Mouse (Mus musculus) layer of hippocampus, adult 6 months (tissue): ENCODE results near the gene Hmg20b. TPM values are rescaled to one million over a fixed set of nuclear protein-coding genes. Genes with fewer than 3 reads are reported as not detected.
A peak's percentile ranks its signal among the peaks of the same experiment; 100 is the strongest.

Experiments used
- long read RNA-seq, 2 experiments: library from polyadenylated mRNA; unstranded; transcript quantifications; one replicate each; pipeline ENCODE4 v2.0.0; 2019 to 2020
- microRNA-seq: library from miRNA; unstranded; fragments of <30 nt; microRNA quantifications from one replicate; pipeline ENCODE4 v1.2.0, GENCODE M21; 2020
- polyA plus RNA-seq: library from polyadenylated mRNA; unstranded; fragments of <200 nt; fragmentation: Nextera tagmentation; gene quantifications from 2 replicates; pipeline ENCODE4 v1.2.3, GENCODE M21; 2021

The Hmg20b gene
- polyA plus RNA-seq, result 28.5 TPM in 2 replicates
- long read RNA-seq, experiment 1, transcript Hmg20b-201 (9 exons, 1,621 nt), result minor isoform, 13 of 64 reads
- long read RNA-seq, experiment 1, transcript Hmg20b-202 (10 exons, 1,463 nt), result major isoform, 20 of 64 reads
- long read RNA-seq, experiment 1, partial matches to known transcripts, result 24 of 64 reads
- long read RNA-seq, experiment 1, other reads (novel, unspliced or antisense), result 5 of 64 reads
- long read RNA-seq, experiment 2, transcript Hmg20b-203 (10 exons, 1,540 nt), result minor isoform, 7 of 106 reads
- long read RNA-seq, experiment 2, transcript Hmg20b-201 (9 exons, 1,621 nt), result minor isoform, 28 of 106 reads
- long read RNA-seq, experiment 2, transcript Hmg20b-202 (10 exons, 1,463 nt), result major isoform, 55 of 106 reads
- long read RNA-seq, experiment 2, partial matches to known transcripts, result 2 of 106 reads
- long read RNA-seq, experiment 2, other reads (novel, unspliced or antisense), result 14 of 106 reads

DNA sequence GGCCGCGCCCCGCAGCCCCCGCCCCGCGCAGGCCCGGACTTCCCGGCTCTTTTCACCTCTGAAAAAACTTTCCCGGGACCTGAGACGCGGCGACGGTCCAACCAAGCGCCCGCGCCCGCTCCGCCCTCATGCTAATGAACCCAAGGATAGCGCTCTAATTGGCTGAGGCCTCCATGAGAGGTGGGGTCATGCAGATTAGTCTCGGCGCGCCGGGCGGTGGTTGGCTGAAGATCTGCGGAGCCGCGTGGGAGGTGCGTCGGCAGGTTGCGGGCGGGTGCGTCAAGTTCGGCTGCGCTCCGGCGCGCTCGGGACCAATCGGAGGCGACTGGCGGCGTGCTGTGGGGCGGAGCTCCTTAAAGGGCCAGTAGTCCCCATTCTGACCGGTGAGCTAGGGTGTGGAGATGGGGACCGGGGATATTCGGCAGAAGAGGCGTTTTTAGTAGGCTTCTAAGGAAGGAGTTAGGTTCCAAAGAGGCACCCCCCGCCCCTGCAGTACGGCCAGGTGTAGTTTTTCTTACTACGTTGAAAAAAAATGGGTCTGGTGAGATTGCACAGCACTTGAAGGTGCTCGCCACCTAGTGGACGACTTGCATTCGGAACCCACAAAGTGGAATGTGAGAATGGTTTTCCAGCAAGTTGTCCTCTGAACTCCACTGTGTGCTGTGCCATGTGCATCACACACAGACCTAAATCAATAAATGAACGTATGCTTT lies at the start of gene Hmg20b:
Gene Hmg20b (minus strand): TSS at position 130 of the 713 bp plus-strand sequence.

DNA sequence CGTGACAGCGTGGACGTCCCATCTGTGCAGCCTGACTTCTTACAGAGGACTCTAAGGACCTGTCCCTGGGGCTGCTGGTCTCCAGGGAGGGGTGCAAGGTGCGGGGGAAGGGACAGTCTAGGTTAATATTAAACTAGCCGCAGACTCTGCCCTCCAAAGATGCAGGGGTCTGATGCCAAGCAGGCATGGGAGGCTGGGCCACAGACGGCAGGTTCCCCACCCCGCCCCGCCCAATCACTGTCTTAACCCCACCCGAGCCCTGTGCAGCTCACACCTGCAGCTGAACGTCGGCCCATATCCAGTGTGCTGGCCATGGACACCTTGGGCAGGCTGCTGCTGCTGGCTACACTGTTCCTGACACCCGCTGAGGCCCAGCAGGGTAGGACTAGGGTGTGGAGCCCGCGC lies 42.5 kb upstream of the Hmg20b start, which contains the start of gene Smim24:
Gene Smim24 (plus strand): TSS at position 271 of the 405 bp plus-strand sequence.

DNA sequence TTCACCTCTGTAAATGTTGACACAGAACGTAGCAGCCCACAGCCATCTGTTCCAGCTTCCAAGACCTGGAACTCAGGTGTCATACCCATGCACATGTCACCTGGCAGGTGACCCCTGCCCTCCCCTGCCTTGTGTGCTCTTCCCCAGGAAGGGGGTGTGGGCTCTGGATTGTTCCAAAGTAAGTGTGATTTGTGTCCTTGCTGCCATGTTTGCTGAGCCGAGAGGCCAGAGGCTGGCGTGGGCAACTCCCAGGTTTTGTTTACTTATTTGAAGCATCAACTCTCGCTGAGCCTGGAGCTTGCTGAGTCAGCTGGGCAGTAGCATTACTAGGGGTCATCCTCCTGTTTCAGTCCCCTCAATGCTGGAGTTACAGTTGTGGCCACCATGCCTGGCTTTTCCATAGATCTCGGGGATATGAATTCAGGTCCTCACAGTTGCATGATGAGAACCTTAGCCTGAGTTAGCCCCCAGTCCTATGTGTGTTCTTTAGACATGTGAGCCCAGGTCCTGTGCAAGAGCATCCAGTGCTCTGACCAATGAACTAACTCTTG lies 38.3 kb upstream of the Hmg20b start, which contains the start of gene Gm48552:
Gene Gm48552 (plus strand): TSS at position 501 of the 551 bp plus-strand sequence.

DNA sequence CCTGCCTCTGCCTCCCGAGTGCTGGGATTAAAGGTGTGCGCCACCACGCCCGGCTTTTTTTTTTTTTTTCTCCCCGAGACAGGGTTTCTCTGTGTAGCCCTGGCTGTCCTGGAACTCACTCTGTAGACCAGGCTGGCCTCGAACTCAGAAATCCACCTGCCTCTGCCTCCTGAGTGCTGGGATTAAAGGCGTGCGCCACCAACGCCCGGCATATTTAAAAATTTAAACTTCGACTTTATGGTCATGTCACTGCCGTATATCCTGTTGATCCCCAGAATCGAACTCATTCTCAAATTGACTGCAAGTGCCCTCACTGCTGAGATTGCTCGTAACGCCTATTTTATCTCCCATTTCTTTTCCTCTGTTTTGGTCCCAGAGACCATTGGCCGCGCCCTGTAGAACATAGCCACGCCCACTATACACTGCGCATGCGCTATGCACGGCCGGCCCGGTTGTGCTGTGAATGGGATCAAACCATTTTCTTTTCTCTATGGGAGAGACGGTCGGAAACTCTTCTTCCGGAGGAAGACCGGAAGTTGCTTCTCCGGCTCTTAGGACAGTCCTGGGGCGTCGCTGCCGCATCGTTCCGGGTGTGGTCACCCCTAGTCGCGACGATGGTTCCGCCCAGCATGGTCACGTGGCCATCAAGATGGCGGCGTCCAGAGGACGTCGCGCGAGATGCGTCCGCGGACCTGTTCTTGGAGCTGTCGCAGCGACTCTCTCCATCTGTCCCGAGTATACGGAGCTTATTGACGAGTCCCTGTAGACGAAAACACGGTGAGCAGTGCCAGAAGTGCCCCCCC lies 33.7 kb upstream of the Hmg20b start, which contains the start of the genes Dohh and Gm48551:
Gene Dohh (plus strand): TSS at position 627 of the 803 bp plus-strand sequence.
Gene Gm48551 (plus strand): TSS at position 665 of the 803 bp plus-strand sequence.

DNA sequence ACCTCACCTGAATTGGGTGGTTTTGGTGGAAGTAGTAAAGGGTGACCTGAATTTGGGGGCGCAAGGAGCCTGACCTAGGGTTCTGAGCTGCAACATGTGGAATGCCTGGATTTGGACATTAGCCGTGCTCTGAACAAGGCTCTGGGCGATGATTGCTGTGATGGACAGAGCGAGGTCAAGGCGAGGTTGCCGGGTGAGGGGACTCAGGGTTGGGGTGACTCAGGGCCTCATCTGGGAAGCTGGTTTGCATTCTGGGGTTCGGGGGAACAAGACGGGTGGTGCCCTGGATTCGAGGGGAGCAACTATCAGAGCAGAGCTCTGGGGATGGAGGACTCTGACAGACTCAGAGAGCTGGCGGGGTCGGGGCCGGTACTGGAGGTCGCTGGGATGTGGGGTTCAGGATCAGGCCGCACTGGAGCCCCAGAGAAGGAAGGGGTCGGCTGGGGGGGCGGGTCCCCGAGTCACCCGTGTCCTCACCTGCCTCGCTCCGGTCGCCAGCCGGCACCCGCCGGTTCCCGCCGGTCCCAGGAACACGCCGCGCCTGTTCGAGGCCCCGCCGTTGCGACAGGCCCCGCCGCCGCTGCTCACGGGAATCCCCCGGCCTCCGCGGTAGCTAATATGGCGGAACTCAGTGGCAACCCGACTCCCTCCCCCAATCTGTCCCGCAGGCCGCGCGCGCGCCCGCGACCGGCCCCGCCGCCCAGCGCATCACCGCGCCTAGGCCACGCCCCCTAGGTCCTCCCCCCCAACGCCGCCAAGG lies 27.7 kb upstream of the Hmg20b start, which contains the start of gene Fzr1:
Gene Fzr1 (minus strand): TSS at position 724 of the 760 bp plus-strand sequence.

DNA sequence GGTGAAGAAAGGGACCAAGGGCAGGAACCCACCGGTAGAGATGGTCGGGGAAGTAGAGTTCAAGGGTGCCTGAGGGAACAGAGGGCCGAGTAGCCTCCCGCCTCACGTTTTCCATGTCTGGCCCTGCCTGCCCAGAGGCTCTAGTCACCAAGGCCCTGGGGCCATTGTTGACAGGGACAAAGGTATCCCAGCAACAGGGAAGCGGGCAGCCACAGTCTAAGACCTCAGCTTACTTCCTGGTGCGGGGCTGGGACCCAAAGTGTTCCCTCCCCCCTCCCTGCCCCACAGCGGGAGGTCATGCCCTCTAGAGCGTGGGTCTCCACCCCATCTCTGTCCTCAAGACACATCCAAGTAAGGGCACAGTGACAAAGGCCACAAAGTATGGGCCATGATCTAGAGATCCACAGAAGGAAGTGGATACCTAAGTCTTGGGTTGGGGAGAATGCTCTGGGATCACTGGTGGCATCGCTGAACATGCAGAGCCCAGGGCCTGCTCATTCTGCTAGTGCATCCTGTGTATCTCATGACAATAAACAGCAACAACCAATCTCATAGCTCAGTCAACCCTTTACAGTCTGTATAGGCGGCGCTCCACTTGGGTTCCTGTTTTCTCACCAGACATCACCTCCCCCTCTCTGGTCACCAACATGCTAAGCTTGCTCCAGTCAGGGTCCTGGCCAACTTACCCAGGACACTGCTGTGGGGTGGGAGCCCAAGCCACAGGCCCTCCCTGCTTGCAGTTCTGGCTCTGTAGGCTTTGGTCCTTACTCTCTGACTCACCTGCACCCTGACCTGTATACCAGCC lies 15.6 kb upstream of the Hmg20b start, which contains the start of gene 4930404N11Rik:
Gene 4930404N11Rik (minus strand): TSS at position 145 of the 805 bp plus-strand sequence.

DNA sequence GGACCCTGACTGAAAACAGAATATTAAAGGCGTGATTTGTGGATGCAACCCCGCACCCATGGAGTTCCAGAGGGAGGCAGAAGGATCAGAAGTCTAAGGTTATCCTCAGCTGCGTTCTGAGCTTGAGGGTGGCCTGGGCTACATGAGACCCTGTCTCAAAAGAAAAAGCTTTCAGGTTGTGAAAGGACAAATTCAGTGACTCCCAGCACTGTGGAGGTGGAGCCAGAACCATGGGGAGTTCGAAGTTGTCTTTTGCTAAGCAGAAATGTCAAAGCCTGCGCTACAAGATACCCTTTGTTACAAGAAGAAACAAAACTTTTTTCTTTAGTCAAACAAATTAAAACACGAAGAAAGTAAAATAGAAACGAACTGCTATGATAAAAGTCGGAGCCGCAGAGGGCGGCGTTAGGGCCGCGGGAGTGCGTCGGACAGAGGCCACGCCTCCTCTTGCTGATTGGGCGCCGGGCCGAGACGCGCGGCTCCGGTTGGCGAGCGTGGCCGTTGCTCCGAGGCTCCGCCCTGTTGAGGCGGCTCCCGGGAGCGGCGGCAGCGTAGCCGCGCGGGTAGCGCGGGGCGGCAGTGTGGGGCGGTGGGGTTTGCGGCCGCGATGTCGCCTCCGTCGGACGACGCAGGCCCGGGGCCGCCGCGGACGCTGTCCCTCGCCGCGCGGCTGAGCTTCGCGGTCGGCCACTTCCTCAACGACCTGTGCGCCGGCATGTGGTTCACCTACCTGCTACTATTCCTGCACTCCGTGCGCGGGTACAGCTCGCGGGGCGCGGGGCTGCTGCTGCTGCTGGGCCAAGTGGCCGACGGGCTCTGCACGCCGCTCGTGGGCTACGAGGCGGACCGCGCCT lies 6.9 kb upstream of the Hmg20b start, which contains the start of gene Mfsd12:
Gene Mfsd12 (plus strand): TSS at position 501 of the 854 bp plus-strand sequence.

DNA sequence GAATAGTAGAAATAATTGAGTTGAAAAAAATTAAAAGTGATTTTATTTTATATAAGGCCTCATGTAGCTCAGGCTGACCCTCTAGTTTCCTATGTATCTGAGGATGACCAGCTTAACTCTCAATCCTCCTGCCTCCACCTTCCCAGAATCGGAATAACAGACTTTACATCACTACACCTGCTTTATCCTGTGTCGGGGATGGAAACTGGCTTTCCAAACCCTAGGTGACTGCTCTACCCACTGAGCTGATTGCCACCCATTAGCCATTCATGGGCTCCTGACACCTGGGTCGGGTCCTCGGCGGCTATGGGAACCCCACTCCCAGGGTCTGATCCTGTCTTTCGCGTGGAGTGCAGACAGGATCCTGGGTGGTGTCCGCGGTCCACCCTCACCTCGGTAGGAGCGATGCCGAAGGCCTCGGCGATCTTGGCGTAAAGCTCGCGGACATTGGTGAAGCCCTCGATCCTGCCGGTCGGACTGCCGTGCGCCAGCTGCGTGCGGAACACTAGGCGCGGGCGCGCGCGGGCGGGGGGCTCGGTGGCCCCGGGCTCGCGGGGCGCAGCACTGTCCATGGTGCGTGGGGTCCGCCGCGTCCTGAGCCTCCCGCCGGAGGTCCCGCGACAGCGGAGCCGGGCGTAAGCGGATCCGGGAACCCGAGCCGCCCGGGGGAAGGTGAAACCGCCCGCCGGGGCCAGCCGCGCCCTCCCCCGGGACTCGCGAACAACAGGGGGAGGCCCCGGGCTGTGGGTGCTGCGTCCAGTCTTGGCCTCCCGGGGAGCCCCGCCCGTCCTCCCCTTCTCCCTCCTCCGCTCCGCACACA lies 7.4 kb downstream of the Hmg20b start, which contains the start of gene Gipc3:
Gene Gipc3 (minus strand): TSS at position 581 of the 820 bp plus-strand sequence.

DNA sequence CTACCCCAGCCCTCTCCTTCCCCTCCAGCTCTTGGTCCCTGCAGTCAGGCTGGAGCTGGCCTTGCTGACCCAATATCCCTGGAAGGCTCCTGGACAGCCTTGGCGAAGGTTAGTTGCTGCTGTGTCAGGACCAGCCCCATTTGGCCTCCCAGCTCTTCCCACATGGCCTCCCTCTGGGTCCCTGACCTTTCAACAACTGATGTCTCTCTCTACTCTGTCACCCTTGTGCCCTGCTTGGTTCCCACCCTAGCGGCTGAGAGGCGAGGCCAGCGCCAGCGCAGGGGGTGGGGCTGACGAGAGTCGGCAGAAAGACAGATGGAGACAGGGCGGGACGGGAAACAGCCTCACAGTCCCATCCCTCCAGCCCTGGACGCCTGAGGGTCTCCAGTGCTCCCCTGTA lies 21.9 kb downstream of the Hmg20b start, which contains the start of gene Tbxa2r:
Gene Tbxa2r (plus strand): TSS at position 346 of the 400 bp plus-strand sequence.

DNA sequence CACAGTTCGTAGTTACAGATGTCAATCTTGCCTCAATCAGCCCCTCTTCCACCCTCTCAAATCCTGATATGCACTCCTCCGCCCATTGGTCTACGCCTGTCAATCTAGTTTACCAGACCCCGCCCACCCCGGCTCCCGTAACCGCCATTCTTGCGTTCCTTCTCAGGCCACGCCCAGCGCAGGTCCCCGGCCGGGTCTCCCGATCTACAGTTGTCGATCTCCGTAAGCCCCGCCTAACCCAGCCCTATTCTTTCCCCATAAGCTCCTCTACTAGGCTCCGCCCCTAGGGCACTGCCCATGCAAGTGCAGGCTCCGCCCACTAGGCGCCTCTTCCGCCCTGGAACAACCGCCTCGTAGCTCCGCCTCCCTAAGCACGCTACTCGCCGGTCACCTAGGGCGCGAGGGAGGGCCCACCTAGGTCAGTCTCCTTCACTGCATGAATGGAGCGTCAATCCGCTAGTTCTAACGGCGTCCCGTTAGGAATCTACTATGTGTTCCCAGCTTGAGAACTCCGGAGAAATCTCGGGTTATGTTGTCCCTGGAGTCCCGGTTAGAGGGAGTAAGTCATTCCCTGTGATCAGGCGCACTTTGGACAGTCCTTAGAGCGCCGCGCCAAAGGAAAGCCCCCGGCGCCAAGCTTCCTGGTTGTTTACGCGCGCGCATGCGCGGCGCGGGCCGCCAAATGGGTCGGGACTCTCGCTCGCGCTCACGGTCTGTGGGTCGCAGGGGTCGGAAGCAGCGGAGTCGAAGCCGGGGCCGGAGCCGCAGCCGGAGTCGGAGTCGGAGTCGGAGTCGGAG lies 29.5 kb downstream of the Hmg20b start, which contains the start of gene Cactin:
Gene Cactin (plus strand): TSS at position 554 of the 798 bp plus-strand sequence.

Small RNA genes within 50 kb of the gene (microRNA-seq; reads per million reads assigned to microRNA genes)
- 2.8 reads per million, percentile 7 among the genes with 10 or more reads in this experiment for gene Mir6913

Other genes starting within 250 kb of the Hmg20b start
- gene Map2k2, start 244.6 kb downstream of the Hmg20b start, polyA plus RNA-seq, result 109 and 133 TPM in 2 replicates
- 87.7 and 94.4 TPM in 2 replicates for gene Zbtb7a, start 215.3 kb downstream of the Hmg20b start, polyA plus RNA-seq
- gene Pias4, start 182.6 kb downstream of the Hmg20b start, polyA plus RNA-seq, result 15.8 and 17.3 TPM in 2 replicates
- 609 and 694 TPM in 2 replicates for gene Eef2, start 173.8 kb downstream of the Hmg20b start, polyA plus RNA-seq
- 3.5 and 5.3 TPM in 2 replicates for gene Dapk3, start 167.5 kb downstream of the Hmg20b start, polyA plus RNA-seq
- not detected in 2 replicates for gene 4930442H23Rik, start 166.6 kb downstream of the Hmg20b start, polyA plus RNA-seq
- not detected in 2 replicates for gene Nmrk2, start 148.4 kb downstream of the Hmg20b start, polyA plus RNA-seq
- 47.2 and 52.7 TPM in 2 replicates for gene Atcay, start 119.6 kb downstream of the Hmg20b start, polyA plus RNA-seq
- 33.7 and 36.7 TPM in 2 replicates for gene Zfr2, start 117.3 kb downstream of the Hmg20b start, polyA plus RNA-seq
- gene Matk, start 97.5 kb downstream of the Hmg20b start, polyA plus RNA-seq, result 145 and 170 TPM in 2 replicates
- gene Mrpl54, start 83.5 kb downstream of the Hmg20b start, polyA plus RNA-seq, result 119 and 122 TPM in 2 replicates
- gene Apba3, start 83.5 kb downstream of the Hmg20b start, polyA plus RNA-seq, result 20.9 and 24.9 TPM in 2 replicates
- gene Tjp3, start 58.9 kb downstream of the Hmg20b start, polyA plus RNA-seq, result 1.1 and 4.3 TPM in 2 replicates
- gene Pip5k1c, start 57.5 kb downstream of the Hmg20b start, polyA plus RNA-seq, result 48.2 and 55.7 TPM in 2 replicates
- gene Cactin, start 29.4 kb downstream of the Hmg20b start, polyA plus RNA-seq, result 13.5 and 13.9 TPM in 2 replicates
- 1.4 and 1.7 TPM in 2 replicates for gene Tbxa2r, start 21.7 kb downstream of the Hmg20b start, polyA plus RNA-seq
- gene Gipc3, start 7.2 kb downstream of the Hmg20b start, polyA plus RNA-seq, result 0.60 and 0.80 TPM in 2 replicates
- 9.2 and 10.7 TPM in 2 replicates for gene Mfsd12, start 7.0 kb upstream of the Hmg20b start, polyA plus RNA-seq
- gene 4930404N11Rik, start 15.3 kb upstream of the Hmg20b start, polyA plus RNA-seq, result not detected in 2 replicates
- gene Fzr1, start 28.0 kb upstream of the Hmg20b start, polyA plus RNA-seq, result 62.7 and 65.6 TPM in 2 replicates
- gene Dohh, start 33.9 kb upstream of the Hmg20b start, polyA plus RNA-seq, result 178 and 192 TPM in 2 replicates
- gene Gm48551, start 34.0 kb upstream of the Hmg20b start, polyA plus RNA-seq, result 4.3 and 4.7 TPM in 2 replicates
- gene Gm48552, start 38.5 kb upstream of the Hmg20b start, polyA plus RNA-seq, result 1.3 TPM in 1 of 2 replicates, not detected in the other
- 2.8 and 3.4 TPM in 2 replicates for gene Smim24, start 42.6 kb upstream of the Hmg20b start, polyA plus RNA-seq
- gene Nfic, start 105.2 kb upstream of the Hmg20b start, polyA plus RNA-seq, result 22.5 and 25.0 TPM in 2 replicates
- gene Celf5, start 132.2 kb upstream of the Hmg20b start, polyA plus RNA-seq, result 60.5 and 83.1 TPM in 2 replicates
- gene Ncln, start 145.9 kb upstream of the Hmg20b start, polyA plus RNA-seq, result 45.3 and 46.2 TPM in 2 replicates
- gene S1pr4, start 149.7 kb upstream of the Hmg20b start, polyA plus RNA-seq, result 0.43 and 0.55 TPM in 2 replicates
- gene Gna15, start 173.7 kb upstream of the Hmg20b start, polyA plus RNA-seq, result 2.6 and 3.5 TPM in 2 replicates
- gene Gna11, start 194.7 kb upstream of the Hmg20b start, polyA plus RNA-seq, result 42.2 and 61.8 TPM in 2 replicates
- 230 and 286 TPM in 2 replicates for gene Aes, start 209.0 kb upstream of the Hmg20b start, polyA plus RNA-seq
- 3.0 and 3.9 TPM in 2 replicates for gene Tle2, start 224.1 kb upstream of the Hmg20b start, polyA plus RNA-seq